Mouse (Mus musculus): Measurements from ENCODE around the gene Ghrh.

Gene Ghrh

DNA sequence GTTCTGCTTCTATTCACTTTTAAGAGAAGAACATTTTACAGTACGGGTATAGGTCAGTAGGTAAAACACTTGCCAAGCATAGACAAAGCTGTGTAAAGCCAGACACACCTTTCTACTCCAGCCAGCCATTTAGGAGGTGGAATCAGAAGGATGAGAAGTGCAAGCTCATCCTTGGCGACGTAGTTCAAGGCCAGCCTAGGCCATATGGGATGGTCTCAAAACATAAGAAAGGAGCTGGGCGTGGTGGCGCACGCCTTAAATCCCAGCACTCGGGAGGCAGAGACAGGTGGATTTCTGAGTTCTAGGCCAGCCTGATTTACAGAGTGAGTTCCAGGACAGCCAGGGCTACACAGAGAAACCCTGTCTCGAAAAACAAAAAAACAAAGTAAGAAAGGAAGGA lies 37.7 kb downstream of the Ghrh start:
- DNase-seq (ENCODE audit: low read depth in 1 of 2, low spot score in 2 of 2): no peak

- no peak for DNase-seq (ENCODE audit: low read depth in 1 of 2, low spot score in 2 of 2)
Observed at GRCm38 (mm10) chr2:157308273-157308917, 38.9 kb downstream of the Ghrh start.

DNA sequence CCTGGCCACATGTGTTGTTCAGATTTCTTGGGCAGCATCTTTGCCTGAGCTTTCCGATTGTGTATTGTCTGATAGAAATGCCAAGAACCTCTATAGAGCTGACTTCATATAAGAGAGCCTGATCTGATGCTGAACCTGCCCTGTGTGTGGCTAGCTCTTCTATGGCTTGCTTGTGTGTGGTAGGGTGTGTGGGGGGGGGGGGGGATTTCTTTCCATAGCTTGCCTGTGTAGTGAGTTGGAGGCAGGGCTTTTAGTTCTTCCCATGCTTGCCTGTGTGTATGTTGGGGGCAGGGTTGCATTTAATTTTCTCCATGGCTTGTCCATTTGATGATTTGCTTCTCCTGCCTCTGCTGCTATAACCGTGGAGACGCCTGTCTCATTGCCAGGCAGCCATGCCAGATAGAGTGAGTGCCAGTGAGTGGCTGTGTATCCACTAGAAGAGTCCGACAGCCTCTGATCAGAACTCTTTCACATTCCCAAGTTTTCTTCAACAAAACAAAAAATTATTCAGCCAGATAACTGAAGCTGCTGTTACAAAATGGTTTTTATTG lies 39.5 kb downstream of the Ghrh start:
- DNase-seq (ENCODE audit: low read depth in 1 of 2, low spot score in 2 of 2): no peak

DNA sequence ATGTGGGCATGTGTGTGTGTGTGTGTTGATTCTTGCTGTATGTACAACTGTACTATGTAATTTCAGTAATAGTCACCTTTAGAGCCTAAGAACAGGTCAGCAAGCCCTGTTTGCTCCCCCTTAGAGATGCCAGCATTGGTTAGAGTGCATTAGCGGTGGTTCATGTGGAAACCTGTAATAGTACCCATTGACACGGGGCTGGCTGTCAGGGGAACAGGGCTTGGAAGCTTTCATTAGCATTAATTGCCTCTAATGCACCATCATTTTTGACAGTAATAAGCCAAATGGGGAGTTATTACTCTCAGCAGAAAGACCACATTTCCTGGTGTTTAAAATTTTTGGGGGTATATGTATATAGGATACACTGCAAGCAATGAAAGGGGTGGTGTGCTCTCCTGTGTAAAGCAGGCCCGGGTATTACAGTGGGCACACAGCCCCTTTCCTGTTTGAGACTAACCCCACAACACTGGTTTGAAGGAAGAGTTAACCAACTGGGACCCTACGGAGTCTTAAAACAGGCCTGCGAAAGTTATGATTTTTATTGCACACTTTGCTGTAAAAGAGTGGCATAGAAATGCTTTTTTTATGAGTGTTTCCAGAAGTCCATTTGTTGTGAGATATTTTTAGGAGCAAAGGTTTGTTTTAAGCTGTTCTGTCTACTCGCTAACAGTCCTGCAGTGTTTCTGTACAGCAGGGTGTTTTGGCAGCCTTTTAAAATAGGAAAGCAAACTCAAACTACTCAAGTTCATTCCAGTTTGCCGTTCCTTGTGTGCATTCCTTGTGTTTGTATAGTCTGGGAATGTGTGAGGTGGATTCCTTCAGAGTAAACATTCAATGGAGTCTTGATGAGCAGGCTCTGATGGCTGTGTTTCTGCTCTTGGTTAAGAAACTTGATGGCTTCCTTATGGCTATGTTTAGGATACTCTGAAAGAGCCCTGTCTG lies 40.9 kb downstream of the Ghrh start:
- DNase-seq (ENCODE audit: low read depth in 1 of 2, low spot score in 2 of 2): no peak

GRCm38 (mm10) chr2:157303096-157303495 lies 44.2 kb downstream of the Ghrh start:
- DNase-seq (ENCODE audit: low read depth in 1 of 2, low spot score in 2 of 2): no peak

DNA sequence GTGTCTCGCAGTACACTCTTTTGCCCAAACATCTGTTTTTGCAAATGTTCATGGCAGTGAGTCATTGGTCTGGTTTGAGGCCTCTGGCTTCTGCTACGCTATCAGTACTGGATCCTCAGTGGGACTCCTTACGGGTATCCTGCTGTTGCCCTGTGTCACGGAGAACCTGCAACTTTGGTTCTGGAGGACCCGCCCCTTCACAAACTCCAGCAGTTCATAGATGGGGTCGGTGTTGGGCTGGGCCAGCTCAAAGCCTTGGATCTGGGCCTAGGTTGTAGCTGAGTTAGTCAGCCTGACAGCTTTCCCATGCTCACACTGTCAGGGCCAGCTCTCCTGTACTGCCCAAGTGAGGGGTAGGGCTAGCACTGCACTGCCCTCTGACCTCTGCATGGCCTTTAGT lies 47.3 kb downstream of the Ghrh start:
- DNase-seq (ENCODE audit: low read depth in 1 of 2, low spot score in 2 of 2): no peak

- no peak for DNase-seq (ENCODE audit: low read depth in 1 of 2, low spot score in 2 of 2)
Observed at GRCm38 (mm10) chr2:157296105-157296689, 51.1 kb downstream of the Ghrh start.

DNA sequence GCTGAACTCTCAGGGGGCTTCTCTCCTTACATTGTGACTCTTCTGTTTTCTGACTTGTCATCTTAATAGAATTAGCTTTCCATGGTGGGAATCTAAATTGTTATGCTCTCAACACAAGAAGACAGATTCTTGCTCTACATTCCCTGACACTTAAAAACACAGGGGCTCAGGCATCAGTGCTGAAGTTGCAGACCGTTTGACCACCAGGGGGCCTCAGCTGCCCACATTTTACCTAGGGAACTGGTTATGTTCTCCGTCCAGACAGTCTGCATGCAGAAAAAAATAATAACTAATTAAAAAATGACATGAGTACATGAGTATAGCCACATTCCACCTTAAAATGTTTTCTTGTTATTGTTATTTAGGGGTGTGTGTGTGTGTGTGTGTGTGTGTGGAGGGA lies 55.2 kb downstream of the Ghrh start:
- peak in 1 of 2 experiments; percentile 29 for DNase-seq (ENCODE audit: low read depth in 1 of 2, low spot score in 2 of 2)

- DNase-seq (ENCODE audit: low read depth in 1 of 2, low spot score in 2 of 2): no peak
Observed at GRCm38 (mm10) chr2:157288996-157289395, 58.3 kb downstream of the Ghrh start.

- no peak for DNase-seq (ENCODE audit: low read depth in 1 of 2, low spot score in 2 of 2)
Observed at GRCm38 (mm10) chr2:157287542-157287941, 59.8 kb downstream of the Ghrh start.

GRCm38 (mm10) chr2:157283321-157283720 lies 64.0 kb downstream of the Ghrh start:
- DNase-seq (ENCODE audit: low read depth in 1 of 2, low spot score in 2 of 2): no peak

Data from monocyte, adult 2 months (primary cell).